Mouse (Mus musculus) CH12.LX (cell line): Measurements from ENCODE around the gene Tle3. TPM values are rescaled to one million over a fixed set of nuclear protein-coding genes. Genes with fewer than 3 reads are reported as not detected.

Experiments
- DNase-seq: peaks from one replicate; pipeline ENCODE4 v3.0.0-alpha.2; 2013; ENCODE audit errors: extremely low read depth
- H3K27ac ChIP-seq: 2 replicates; pipeline ENCODE4 v1.5.1; 2012; ENCODE audit warnings: low read depth, mild to moderate bottlenecking, control low read depth, moderate library complexity; ENCODE audit not compliant: insufficient read depth
- H3K27me3 ChIP-seq: replicated peaks from 2 replicates; pipeline ENCODE3; 2012; ENCODE audit warnings: inconsistent platforms
- H3K36me3 ChIP-seq, 2 experiments: replicated peaks in 1 of 2; 2 replicates each; pipeline versions ENCODE3 to v1.6.1; 2012; ENCODE audit warnings: inconsistent platforms in 1 of 2, low read length in 1 of 2, mild to moderate bottlenecking in 1 of 2, mixed read lengths in 1 of 2, moderate library complexity in 1 of 2; ENCODE audit not compliant: control insufficient read depth in 1 of 2, insufficient read depth in 1 of 2
- H3K4me1 ChIP-seq, 2 experiments: 2 replicates each; pipeline ENCODE4 v1.6.1; 2012; ENCODE audit warnings: inconsistent platforms in 1 of 2, moderate library complexity in 1 of 2; ENCODE audit not compliant: insufficient read depth in 2 of 2, control insufficient read depth in 1 of 2
- H3K4me2 ChIP-seq: 2 replicates; pipeline ENCODE4 v1.6.1; 2012; ENCODE audit warnings: low read depth, mild to moderate bottlenecking, control low read depth; ENCODE audit not compliant: poor library complexity, insufficient read depth, severe bottlenecking
- H3K4me3 ChIP-seq, 3 experiments: fragments of 150-350 bp in 1 of 3; sonication (generic) in 1 of 3; replicated peaks in 1 of 3; 2 replicates each; pipeline versions ENCODE3 to v1.5.1; 2011 to 2012; ENCODE audit warnings: low read depth in 2 of 3, low read length in 2 of 3, mild to moderate bottlenecking in 2 of 3, moderate library complexity in 2 of 3, control low read depth in 1 of 3, improper control_type of control experiment in 1 of 3, inconsistent platforms in 1 of 3, mixed read lengths in 1 of 3; ENCODE audit not compliant: poor library complexity in 1 of 3
- H3K79me2 ChIP-seq: replicated peaks from 2 replicates; pipeline ENCODE4 v1.6.1; 2012; ENCODE audit warnings: mild to moderate bottlenecking, moderate library complexity; ENCODE audit not compliant: control insufficient read depth, poor library complexity, insufficient read depth, severe bottlenecking; ENCODE audit errors: extremely low read depth
- H3K9ac ChIP-seq: 2 replicates; pipeline ENCODE4 v1.6.1; 2012; ENCODE audit warnings: low read depth, mild to moderate bottlenecking, control low read depth, moderate library complexity; ENCODE audit not compliant: insufficient read depth
- H3K9me3 ChIP-seq: replicated peaks from 2 replicates; pipeline ENCODE3; 2012; ENCODE audit warnings: low read length, inconsistent platforms, mixed read lengths
- BHLHE40 ChIP-seq: IDR thresholded peaks from 2 replicates; pipeline ENCODE4 v1.6.1; 2011; ENCODE audit warnings: mild to moderate bottlenecking, low read depth, low read length, improper control_type of control experiment
- CHD1 ChIP-seq: IDR thresholded peaks from 2 replicates; pipeline ENCODE4 v1.6.1; 2012; ENCODE audit warnings: low read depth, low read length, improper control_type of control experiment, inconsistent platforms
- CTCF ChIP-seq, 2 experiments: IDR thresholded peaks in 1 of 2; conservative IDR thresholded peaks in 1 of 2; 2 replicates each; pipeline ENCODE4 v1.5.1; 2011 to 2012; ENCODE audit warnings: low read depth in 2 of 2, low read length in 2 of 2, improper control_type of control experiment in 1 of 2, inconsistent platforms in 1 of 2, mild to moderate bottlenecking in 1 of 2, moderate library complexity in 1 of 2
- E2F4 ChIP-seq: IDR thresholded peaks from 2 replicates; pipeline ENCODE4 v1.6.1; 2011; ENCODE audit warnings: low read depth, low read length, improper control_type of control experiment; ENCODE audit not compliant: insufficient replicate concordance
- EP300 ChIP-seq: IDR thresholded peaks from 2 replicates; pipeline ENCODE4 v1.6.1; 2011; ENCODE audit warnings: low read length, improper control_type of control experiment
- ETS1 ChIP-seq: conservative IDR thresholded peaks from 2 replicates; pipeline ENCODE4 v1.6.1; 2012; ENCODE audit warnings: low read depth, mild to moderate bottlenecking, inconsistent platforms, low read length, improper control_type of control experiment, moderate library complexity
- IRF4 ChIP-seq: IDR thresholded peaks from 2 replicates; pipeline ENCODE4 v1.6.1; 2014; ENCODE audit warnings: low read depth, mild to moderate bottlenecking, inconsistent platforms, low read length, improper control_type of control experiment
- JUN ChIP-seq: IDR thresholded peaks from 2 replicates; pipeline ENCODE4 v1.6.1; 2011; ENCODE audit warnings: low read depth, mild to moderate bottlenecking, low read length, improper control_type of control experiment, moderate library complexity; ENCODE audit not compliant: insufficient read depth
- MAZ ChIP-seq: IDR thresholded peaks from 2 replicates; pipeline ENCODE4 v1.6.1; 2012; ENCODE audit warnings: low read depth, mild to moderate bottlenecking, inconsistent platforms, low read length, improper control_type of control experiment, moderate library complexity
- MXI1 ChIP-seq: IDR thresholded peaks from 2 replicates; pipeline ENCODE4 v1.6.1; 2011; ENCODE audit warnings: mild to moderate bottlenecking, low read depth, low read length, improper control_type of control experiment
- RCOR1 ChIP-seq: conservative IDR thresholded peaks from 2 replicates; pipeline ENCODE4 v1.6.1; 2012; ENCODE audit warnings: low read depth, mild to moderate bottlenecking, inconsistent platforms, low read length, improper control_type of control experiment
- SMC3 ChIP-seq: IDR thresholded peaks from 2 replicates; pipeline ENCODE4 v1.6.1; 2011; ENCODE audit warnings: low read depth, low read length, improper control_type of control experiment
- TBP ChIP-seq: conservative IDR thresholded peaks from 2 replicates; pipeline ENCODE4 v1.6.1; 2011; ENCODE audit warnings: low read depth, low read length, improper control_type of control experiment
- ZMIZ1 ChIP-seq: IDR thresholded peaks from 2 replicates; pipeline ENCODE4 v1.6.1; 2012; ENCODE audit warnings: low read depth, mild to moderate bottlenecking, inconsistent platforms, low read length, improper control_type of control experiment
- dilution Hi-C: fragments of 300-500 bp; cut with MboI; formaldehyde crosslinking; loops from 2 replicates; pipeline ENCODE4 v1.14.3; 2020; ENCODE audit warnings: low sequenced_read_pairs; ENCODE audit not compliant: extremely low pct_unique_long_range_greater_than_20kb, extremely low pct_ligation_motif_present
- in situ Hi-C: fragments of 300-500 bp; cut with MboI; formaldehyde crosslinking; loops from 3 replicates; pipeline ENCODE4 v1.14.3; 2019; ENCODE audit warnings: low sequenced_read_pairs, low pct_ligation_motif_present, low pct_unique_long_range_greater_than_20kb, mixed read lengths
- polyA plus RNA-seq: library from polyadenylated mRNA; unstranded; fragments of >175 nt; gene quantifications from 2 replicates; pipeline ENCODE4 v1.2.1, GENCODE M21; 2012; ENCODE audit warnings: low read depth; ENCODE audit not compliant: insufficient read length
- total RNA-seq, 2 experiments: library from RNA; depleted of rRNA; stranded (reverse); fragments of 300-350 nt in 1 of 2; fragments of >200 nt in 1 of 2; gene quantifications; 2 replicates each; pipeline ENCODE4 v1.2.3; 2012 to 2014

The Tle3 gene
- total and polyA plus RNA-seq, 3 experiments = 8.1 to 29.1 (median 22.8) TPM

DNA sequence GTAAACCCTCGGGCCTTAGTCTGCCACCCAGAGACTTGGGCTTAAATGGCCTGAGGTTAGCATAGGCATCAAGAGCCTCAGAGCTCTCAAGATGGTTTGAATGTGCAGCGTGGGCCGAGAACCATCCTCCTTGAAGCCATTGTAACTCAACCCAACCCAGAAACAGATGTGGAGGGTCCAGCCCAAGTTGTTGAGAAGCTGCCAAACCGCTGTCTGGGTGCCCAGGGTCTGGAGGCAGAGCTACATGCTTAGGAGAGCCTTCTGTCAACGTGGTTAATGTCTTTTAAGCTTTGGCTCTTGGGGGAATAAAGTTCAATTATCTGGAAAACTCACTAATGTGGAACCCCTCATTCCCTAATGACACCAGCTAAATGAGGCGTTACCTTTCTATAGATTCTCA, 29.9 kb upstream of the Tle3 start:
- Histone ChIP-seq H3K4me2 (no peak overlapping the region), H3K36me3 (no peaks in the 10 kb centered on the region), H3K27ac (no peak overlapping the region), H3K27me3 (peaks cover 2% of the 10 kb centered on the region), H3K9ac (no peak overlapping the region), H3K79me2 (no peaks in the 10 kb centered on the region), H3K9me3 (no peaks in the 10 kb centered on the region), H3K4me1 (peaks cover 2 to 15% of the 10 kb centered on the region in 2 experiments; a peak in 2 of 4 replicates), H3K4me3 (no peak overlapping the region)
- TF ChIP-seq RCOR1 (no peak), CTCF (conservative IDR thresholded peaks at IDR 0.05 in 1 of 2, IDR thresholded peaks at IDR 0.05 in 1 of 2; ENCODE audit: low read depth in 2 of 2, low read length in 2 of 2) (no peak), MAZ (no peak), TBP (no peak), CHD1 (no peak), E2F4 (no peak), IRF4 (no peak), SMC3 (no peak)
- dilution Hi-C loops = no loop called here
- in situ Hi-C loops = no loop called here
- DNase-seq = no peak

DNA sequence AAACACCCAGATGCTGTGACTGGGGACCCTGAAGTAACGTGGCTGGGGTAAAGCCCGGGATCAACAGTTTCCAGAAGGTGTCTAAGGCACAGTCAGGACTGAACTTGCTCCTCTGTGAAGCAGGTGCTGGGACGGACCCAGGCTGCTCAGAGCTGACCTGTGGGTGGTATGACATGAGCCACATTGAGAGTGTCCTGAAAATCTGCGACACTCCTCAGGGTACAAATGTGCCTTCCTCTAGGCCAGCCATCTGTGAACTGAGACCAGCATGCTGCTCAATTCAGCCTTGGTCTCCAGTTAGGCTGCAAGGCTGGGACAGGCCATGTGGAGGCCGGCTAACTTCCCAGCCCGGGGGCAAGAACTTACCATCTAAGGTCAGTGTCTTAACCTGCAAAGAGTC, 27.5 kb upstream of the Tle3 start:
- H3K9me3 ChIP-seq = no peaks in the 10 kb centered on the region
- peaks cover 9 to 31% of the 10 kb centered on the region in 2 experiments for H3K4me1 ChIP-seq
- no peaks in the 10 kb centered on the region for H3K36me3 ChIP-seq
- dilution Hi-C loops = no loop called here
- H3K4me2 ChIP-seq = no peak overlapping the region
- no peak for TF ChIP-seq ZMIZ1
- no peak for TF ChIP-seq JUN
- TF ChIP-seq RCOR1 = no peak
- TF ChIP-seq, all 38 proteins: peak for 0
- Histone ChIP-seq H3K27me3 (no peaks in the 10 kb centered on the region), H3K79me2 (no peaks in the 10 kb centered on the region), H3K9ac (no peak overlapping the region), H3K27ac (no peak overlapping the region), H3K4me3 (no peak overlapping the region)
- no peak for DNase-seq
- in situ Hi-C loops = no loop called here

GRCm38 (mm10) chr9:61347011-61347410, 25.2 kb upstream of the Tle3 start:
- no peak overlapping the region for H3K27ac ChIP-seq
- no peak overlapping the region for H3K4me2 ChIP-seq
- H3K9me3 ChIP-seq = no peaks in the 10 kb centered on the region
- in situ Hi-C loops (no loop called here), dilution Hi-C loops (no loop called here)
- TF ChIP-seq ETS1 (0 out of 2 replicates have a peak, but pooled peaks have one; percentile 11), MXI1 (no peak), EP300 (0 out of 2 replicates have a peak, but pooled peaks have one; percentile 13), BHLHE40 (peak; percentile 29; the same call in 1 of the 2 replicates)
- peaks cover 9 to 41% of the 10 kb centered on the region in 2 experiments for H3K4me1 ChIP-seq
- H3K4me3 ChIP-seq = no peak overlapping the region
- no peaks in the 10 kb centered on the region for H3K27me3 ChIP-seq
- no peaks in the 10 kb centered on the region for H3K79me2 ChIP-seq
- H3K9ac ChIP-seq = no peak overlapping the region
- DNase-seq = peak; percentile 52
- no peaks in the 10 kb centered on the region for H3K36me3 ChIP-seq
